Mouse (Mus musculus): ENCODE data around the gene Cox8b. TPM values are rescaled to one million over a fixed set of nuclear protein-coding genes. Genes with fewer than 3 reads are reported as not detected.
A peak's percentile ranks its signal among the peaks of the same experiment; 100 is the strongest.

The Cox8b gene
- polyA plus RNA-seq (2015; fragmentation: Nextera tagmentation; extraction: Ambion mirVana), result 13.1 and 18.3 TPM in 2 replicates

GRCm38 (mm10) chr7:140900220-140900619 is at the start of gene Cox8b:
Gene Cox8b (minus strand): TSS chr7:140900446.
- WGBS, result 60% methylated on average over 10 of the region's 10 CpGs
- H3K4me1 ChIP-seq (ENCODE audit: insufficient read depth, low read depth, low read length), result no peaks in the 10 kb centered on the region
- no peaks in the 10 kb centered on the region for H3K27me3 ChIP-seq (replicated peaks; ENCODE audit: insufficient read depth, low read length)
- no peaks in the 10 kb centered on the region for H3K9me3 ChIP-seq (ENCODE audit: low read length)
- H3K36me3 ChIP-seq (ENCODE audit: insufficient read depth, low read length), result peaks cover 20% of the 10 kb centered on the region
- no peak within 1 kb of the TSS for H3K4me2 ChIP-seq (replicated peaks; ENCODE audit: low read depth, low read length)
- TF ChIP-seq CTCF (IDR thresholded peaks at IDR 0.05) (no peak), EP300 (IDR thresholded peaks at IDR 0.05) (no peak)
- H3K9ac ChIP-seq (replicated peaks; ENCODE audit: low read depth), result no peak within 1 kb of the TSS
- no peak within 1 kb of the TSS for H3K4me3 ChIP-seq (ENCODE audit: low read depth, low read length)
- ATAC-seq (peak; percentile 29), DNase-seq (ENCODE audit: low spot score) (peak; percentile 38)
- H3K27ac ChIP-seq (ENCODE audit: low read length), result peak within 1 kb of the TSS; percentile 33; the same call in 1 of the 2 replicates

GRCm38 (mm10) chr7:140949255-140949654 is 49.0 kb upstream of the Cox8b start:
- Histone ChIP-seq H3K4me3 (ENCODE audit: low read depth, low read length) (no peak overlapping the region), H3K4me1 (ENCODE audit: insufficient read depth, low read depth, low read length) (peaks cover 14% of the 10 kb centered on the region; the same call in 1 of the 2 replicates), H3K27ac (ENCODE audit: low read length) (no peak overlapping the region), H3K9me3 (ENCODE audit: low read length) (no peaks in the 10 kb centered on the region), H3K36me3 (ENCODE audit: insufficient read depth, low read length) (peaks cover 26% of the 10 kb centered on the region; the same call in 1 of the 2 replicates), H3K4me2 (replicated peaks; ENCODE audit: low read depth, low read length) (no peak overlapping the region), H3K9ac (replicated peaks; ENCODE audit: low read depth) (no peak overlapping the region), H3K27me3 (replicated peaks; ENCODE audit: insufficient read depth, low read length) (no peaks in the 10 kb centered on the region)
- TF ChIP-seq CTCF (IDR thresholded peaks at IDR 0.05) (no peak), EP300 (IDR thresholded peaks at IDR 0.05) (no peak)
- ATAC-seq (no peak), DNase-seq (ENCODE audit: low spot score) (no peak)
- WGBS, result 83% methylated on average over 6 of the region's 6 CpGs

- Histone ChIP-seq H3K27ac (ENCODE audit: low read length) (0 out of 2 replicates have a peak overlapping the region, but pooled peaks have one; percentile 38), H3K4me1 (ENCODE audit: insufficient read depth, low read depth, low read length) (peaks cover 18% of the 10 kb centered on the region; the same call in 1 of the 2 replicates), H3K27me3 (replicated peaks; ENCODE audit: insufficient read depth, low read length) (no peaks in the 10 kb centered on the region), H3K36me3 (ENCODE audit: insufficient read depth, low read length) (peaks cover 26% of the 10 kb centered on the region; the same call in 1 of the 2 replicates), H3K4me2 (replicated peaks; ENCODE audit: low read depth, low read length) (no peak overlapping the region), H3K9ac (replicated peaks; ENCODE audit: low read depth) (no peak overlapping the region), H3K9me3 (ENCODE audit: low read length) (no peaks in the 10 kb centered on the region), H3K4me3 (ENCODE audit: low read depth, low read length) (no peak overlapping the region)
- ATAC-seq, result no peak
- 63% methylated on average over 8 of the region's 8 CpGs for WGBS
- no peak for TF ChIP-seq CTCF (IDR thresholded peaks at IDR 0.05)
- TF ChIP-seq EP300 (IDR thresholded peaks at IDR 0.05), result no peak
- no peak for DNase-seq (ENCODE audit: low spot score)
These were observed 47.9 kb upstream of the Cox8b start for GRCm38 (mm10) chr7:140948161-140948560.

GRCm38 (mm10) chr7:140946980-140947379 is 46.7 kb upstream of the Cox8b start:
- Histone ChIP-seq H3K36me3 (ENCODE audit: insufficient read depth, low read length) (peaks cover 26% of the 10 kb centered on the region; the same call in 1 of the 2 replicates), H3K27ac (ENCODE audit: low read length) (peak overlapping the region; percentile 49), H3K27me3 (replicated peaks; ENCODE audit: insufficient read depth, low read length) (no peaks in the 10 kb centered on the region), H3K4me1 (ENCODE audit: insufficient read depth, low read depth, low read length) (peaks cover 27% of the 10 kb centered on the region; the same call in 1 of the 2 replicates), H3K4me3 (ENCODE audit: low read depth, low read length) (no peak overlapping the region), H3K9me3 (ENCODE audit: low read length) (no peaks in the 10 kb centered on the region), H3K4me2 (replicated peaks; ENCODE audit: low read depth, low read length) (no peak overlapping the region), H3K9ac (replicated peaks; ENCODE audit: low read depth) (no peak overlapping the region)
- WGBS, result 32% methylated on average over 7 of the region's 7 CpGs
- ATAC-seq (peak; percentile 66), DNase-seq (ENCODE audit: low spot score) (peak; percentile 75)
- TF ChIP-seq EP300 (IDR thresholded peaks at IDR 0.05) (peak; percentile 90), CTCF (IDR thresholded peaks at IDR 0.05) (no peak)

GRCm38 (mm10) chr7:140946311-140946710 is 46.1 kb upstream of the Cox8b start:
- 86% methylated on average over 10 of the region's 10 CpGs for WGBS

GRCm38 (mm10) chr7:140945247-140945646 is 45.0 kb upstream of the Cox8b start:
- peaks cover 13% of the 10 kb centered on the region; the same call in 1 of the 2 replicates for H3K4me1 ChIP-seq (ENCODE audit: insufficient read depth, low read depth, low read length)
- H3K36me3 ChIP-seq (ENCODE audit: insufficient read depth, low read length), result peaks cover 26% of the 10 kb centered on the region; the same call in 1 of the 2 replicates
- ATAC-seq, result no peak
- 93% methylated on average over 5 of the region's 5 CpGs for WGBS
- no peak overlapping the region for H3K27ac ChIP-seq (ENCODE audit: low read length)
- TF ChIP-seq EP300 (IDR thresholded peaks at IDR 0.05), result no peak
- TF ChIP-seq CTCF (IDR thresholded peaks at IDR 0.05), result no peak
- no peak overlapping the region for H3K4me2 ChIP-seq (replicated peaks; ENCODE audit: low read depth, low read length)
- DNase-seq (ENCODE audit: low spot score), result no peak
- no peak overlapping the region for H3K9ac ChIP-seq (replicated peaks; ENCODE audit: low read depth)
- H3K4me3 ChIP-seq (ENCODE audit: low read depth, low read length), result no peak overlapping the region
- no peaks in the 10 kb centered on the region for H3K9me3 ChIP-seq (ENCODE audit: low read length)
- no peaks in the 10 kb centered on the region for H3K27me3 ChIP-seq (replicated peaks; ENCODE audit: insufficient read depth, low read length)

More at GRCm38 (mm10) chr7:140946311-140946710, 46.1 kb upstream of the Cox8b start:
- TF ChIP-seq CTCF (IDR thresholded peaks at IDR 0.05), result no peak
- no peak for TF ChIP-seq EP300 (IDR thresholded peaks at IDR 0.05)
- Histone ChIP-seq H3K4me3 (ENCODE audit: low read depth, low read length) (no peak overlapping the region), H3K27me3 (replicated peaks; ENCODE audit: insufficient read depth, low read length) (no peaks in the 10 kb centered on the region), H3K9me3 (ENCODE audit: low read length) (no peaks in the 10 kb centered on the region), H3K4me1 (ENCODE audit: insufficient read depth, low read depth, low read length) (peaks cover 23% of the 10 kb centered on the region; the same call in 1 of the 2 replicates), H3K36me3 (ENCODE audit: insufficient read depth, low read length) (peaks cover 26% of the 10 kb centered on the region; the same call in 1 of the 2 replicates), H3K9ac (replicated peaks; ENCODE audit: low read depth) (no peak overlapping the region), H3K27ac (ENCODE audit: low read length) (peak overlapping the region; percentile 49), H3K4me2 (replicated peaks; ENCODE audit: low read depth, low read length) (no peak overlapping the region)
- ATAC-seq (no peak), DNase-seq (ENCODE audit: low spot score) (no peak)
